Mouse (Mus musculus) urinary bladder, adult 2 months (tissue): ENCODE measurements around the gene Ptger4. TPM values are rescaled to one million over a fixed set of nuclear protein-coding genes. Genes with fewer than 3 reads are reported as not detected.
"Not testable (repeated sequence)": the region's sequence is repeated elsewhere in the genome, so short reads cannot be mapped to it uniquely, and the experiment has no call there.

ENCODE experiments used
- DNase-seq: peaks from one replicate; pipeline ENCODE4 v3.0.0; 2022; ENCODE audit warnings: low spot score
- polyA plus RNA-seq: library from polyadenylated mRNA; depleted of rRNA; stranded (reverse); fragments of >200 nt; gene quantifications from 2 replicates; pipeline ENCODE4 v1.2.3, GENCODE M21; 2012

Gene Ptger4
- polyA plus RNA-seq, 1 experiment = 8.0 TPM

GRCm38 (mm10) chr15:5238073-5238472 is 5.9 kb downstream of the Ptger4 start:
- no peak for DNase-seq

DNA sequence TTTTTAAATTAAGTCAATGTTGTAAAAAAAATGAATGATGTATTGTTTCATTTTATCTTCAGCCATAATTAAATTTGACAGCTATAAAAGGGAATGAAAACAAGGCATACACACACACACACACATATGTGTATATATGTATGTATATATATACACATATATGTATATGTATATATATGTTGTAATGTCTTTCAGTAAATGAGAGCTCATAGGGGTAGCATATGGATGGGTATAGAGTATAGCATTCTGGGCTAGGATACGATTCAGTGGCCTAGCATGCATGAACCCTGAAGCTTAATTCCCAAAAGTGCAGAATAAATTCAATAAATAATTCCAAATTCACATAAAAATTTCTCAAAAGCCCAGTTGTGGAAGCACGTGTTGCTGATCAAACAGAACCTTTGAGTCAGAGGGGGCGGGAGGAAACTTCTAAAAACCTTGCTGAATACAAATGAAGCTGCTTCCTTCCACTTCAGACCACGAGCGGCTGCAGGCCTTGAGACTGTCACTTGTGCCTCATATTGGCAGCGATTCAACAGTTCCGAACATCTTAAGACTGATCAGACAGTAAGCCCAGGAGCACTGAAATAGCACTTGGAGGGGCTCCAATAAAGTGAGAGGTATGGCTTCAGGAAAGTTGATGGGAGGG is 6.9 kb downstream of the Ptger4 start:
- DNase-seq = no peak

- DNase-seq = peak; percentile 57
Observed at GRCm38 (mm10) chr15:5236538-5236937, 7.4 kb downstream of the Ptger4 start.

DNA sequence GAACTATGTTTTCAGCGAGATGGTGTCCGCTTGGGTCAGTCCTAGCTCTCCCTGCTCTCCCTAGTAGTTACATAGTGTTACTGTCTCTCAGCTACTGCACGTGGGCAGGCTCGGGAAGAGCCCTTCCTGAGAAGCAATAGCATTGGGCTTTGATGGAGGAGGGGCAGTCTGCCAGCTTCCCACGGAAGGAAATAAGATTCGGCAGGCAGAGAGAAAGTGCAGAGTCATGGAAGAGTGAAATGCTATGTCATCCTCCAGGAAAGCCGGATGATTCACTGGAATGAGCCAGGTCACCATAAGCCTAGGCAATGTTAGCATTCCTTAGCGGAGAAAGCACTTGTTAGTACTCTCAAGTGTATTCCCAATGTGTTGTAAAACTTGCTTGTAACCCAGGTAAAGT is 8.5 kb downstream of the Ptger4 start:
- DNase-seq = no peak

DNA sequence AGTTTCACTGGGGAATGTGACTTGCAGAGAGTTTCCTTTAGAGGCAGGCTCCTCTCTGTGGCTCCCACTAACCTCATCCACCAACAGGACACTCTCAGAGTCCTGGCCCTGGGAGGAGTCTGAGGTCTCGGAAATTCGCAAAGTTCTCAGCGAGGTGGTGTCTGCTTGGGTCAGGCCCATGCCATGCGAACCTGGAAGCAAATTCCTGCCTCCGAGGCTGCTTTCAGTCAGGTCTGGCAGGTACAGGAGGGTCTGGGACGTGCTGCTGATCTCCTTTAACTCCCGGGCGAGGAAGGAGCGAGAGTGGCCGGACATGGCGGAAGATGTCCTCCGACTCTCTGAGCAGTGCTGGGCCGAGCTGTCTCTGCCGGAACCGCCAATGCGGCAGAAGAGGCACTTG is 9.3 kb downstream of the Ptger4 start:
- DNase-seq = no peak

GRCm38 (mm10) chr15:5230746-5231145 is 13.2 kb downstream of the Ptger4 start:
- DNase-seq = not testable (repeated sequence)

- no peak for DNase-seq
Observed at GRCm38 (mm10) chr15:5220491-5220890, 23.5 kb downstream of the Ptger4 start.

GRCm38 (mm10) chr15:5209116-5209515 is 34.9 kb downstream of the Ptger4 start:
- DNase-seq = no peak

GRCm38 (mm10) chr15:5205222-5205621 is 38.8 kb downstream of the Ptger4 start:
- no peak for DNase-seq

DNA sequence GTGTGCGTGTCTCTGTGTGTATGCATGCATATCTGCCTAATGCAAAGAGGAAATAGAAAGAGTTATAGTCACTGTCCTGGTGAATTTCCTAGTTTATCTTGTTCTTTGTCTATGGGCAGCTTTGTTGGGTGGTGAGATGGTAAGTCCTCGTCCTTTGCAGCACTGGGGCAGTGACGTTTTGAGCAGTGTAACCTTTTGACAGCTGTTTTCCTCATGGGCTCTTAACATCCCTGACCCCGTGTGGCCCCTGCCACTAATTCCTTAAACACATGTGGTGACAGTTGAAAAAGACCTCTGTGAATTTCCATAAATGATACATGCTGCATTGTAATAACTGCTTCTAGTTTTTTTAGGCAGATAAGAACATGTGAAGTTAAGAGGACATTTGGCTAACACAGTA is 47.3 kb downstream of the Ptger4 start:
- no peak for DNase-seq

- no peak for DNase-seq
Observed at GRCm38 (mm10) chr15:5195987-5196514, 47.9 kb downstream of the Ptger4 start.

- no peak for DNase-seq
Observed at GRCm38 (mm10) chr15:5194931-5195330, 49.1 kb downstream of the Ptger4 start.

GRCm38 (mm10) chr15:5194446-5194845 is 49.5 kb downstream of the Ptger4 start:
- no peak for DNase-seq

DNA sequence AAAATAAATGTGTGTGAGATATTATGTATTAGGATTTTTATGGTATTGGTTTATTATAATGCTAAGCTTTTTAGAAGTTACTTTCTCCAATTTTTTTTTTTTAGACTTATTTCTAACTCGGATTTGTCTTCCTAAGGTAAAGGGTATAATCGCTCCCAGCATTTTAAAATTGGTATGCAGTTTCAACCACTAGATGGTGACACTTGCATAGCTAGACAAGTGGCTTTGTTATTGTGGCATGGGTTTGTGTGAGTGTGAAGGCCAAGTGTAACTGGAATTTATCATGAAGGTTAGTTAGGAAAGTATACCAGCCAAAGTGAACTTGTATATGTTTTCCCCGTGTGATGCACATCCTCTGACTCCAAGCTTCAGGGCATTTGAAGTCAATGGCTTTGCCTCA is 50.2 kb downstream of the Ptger4 start:
- no peak for DNase-seq

DNA sequence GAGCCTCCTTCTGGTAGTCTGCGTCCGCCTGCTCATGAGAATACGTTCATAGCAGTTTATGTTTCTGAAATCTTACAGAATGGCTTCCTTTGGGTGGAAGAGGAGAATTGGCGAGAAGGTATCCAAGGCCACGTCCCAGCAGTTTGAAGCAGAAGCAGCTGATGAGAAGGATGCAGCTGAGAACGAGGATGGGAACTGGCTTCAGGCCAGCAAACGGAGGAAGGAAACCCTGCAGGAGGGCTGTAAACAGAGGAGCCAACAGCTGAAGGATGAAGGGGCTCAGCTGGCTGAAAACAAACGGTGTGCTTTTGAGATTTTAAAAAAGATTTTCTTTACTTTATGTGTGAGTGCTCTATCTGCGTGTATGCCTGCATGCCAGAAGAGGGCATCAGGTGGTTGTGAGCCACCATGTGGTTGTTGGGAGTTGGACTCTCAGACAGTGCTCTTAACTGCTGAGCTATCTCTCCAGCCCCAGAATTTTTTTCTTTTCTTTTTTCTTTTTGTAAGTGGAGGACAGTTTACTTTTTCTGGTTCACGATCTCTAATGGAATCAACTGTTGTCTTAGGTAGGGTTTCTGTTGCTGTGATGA is 54.4 kb downstream of the Ptger4 start:
- no peak for DNase-seq

GRCm38 (mm10) chr15:5188029-5188428 is 56.0 kb downstream of the Ptger4 start:
- DNase-seq = no peak

DNA sequence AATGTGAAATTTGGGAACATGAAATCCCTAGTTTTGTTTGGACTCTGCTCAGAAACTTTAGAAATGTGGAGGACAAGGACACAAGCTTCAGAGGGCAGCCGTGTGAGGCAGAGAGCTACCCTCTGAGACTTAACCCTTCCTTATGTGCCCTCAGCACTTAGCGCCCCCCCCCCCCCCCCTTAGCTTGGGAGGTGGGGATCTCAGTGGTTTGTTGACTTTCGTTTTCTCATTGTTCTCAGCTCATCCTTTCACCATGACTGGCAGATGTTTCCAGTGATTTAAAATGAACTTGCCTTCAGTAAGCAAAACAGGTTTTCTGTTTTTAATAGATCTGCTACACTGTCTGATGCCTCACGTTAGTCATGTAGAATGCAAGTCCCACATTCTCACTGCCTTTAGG is 56.9 kb downstream of the Ptger4 start:
- DNase-seq = no peak

- DNase-seq = no peak
Observed at GRCm38 (mm10) chr15:5186293-5186675, 57.7 kb downstream of the Ptger4 start.

- DNase-seq = peak; percentile 62
Observed at GRCm38 (mm10) chr15:5185366-5186292, 58.4 kb downstream of the Ptger4 start, which contains the start of gene Ttc33. Gene Ttc33, plus strand, starts transcription at chr15:5185525.

- no peak for DNase-seq
Observed at GRCm38 (mm10) chr15:5184668-5185330, 59.2 kb downstream of the Ptger4 start.

- no peak for DNase-seq
Observed at GRCm38 (mm10) chr15:5173217-5173820, 70.7 kb downstream of the Ptger4 start.
